9 mouse cellular contexts compared by ENCODE assay signal in the genomic region with DNA sequence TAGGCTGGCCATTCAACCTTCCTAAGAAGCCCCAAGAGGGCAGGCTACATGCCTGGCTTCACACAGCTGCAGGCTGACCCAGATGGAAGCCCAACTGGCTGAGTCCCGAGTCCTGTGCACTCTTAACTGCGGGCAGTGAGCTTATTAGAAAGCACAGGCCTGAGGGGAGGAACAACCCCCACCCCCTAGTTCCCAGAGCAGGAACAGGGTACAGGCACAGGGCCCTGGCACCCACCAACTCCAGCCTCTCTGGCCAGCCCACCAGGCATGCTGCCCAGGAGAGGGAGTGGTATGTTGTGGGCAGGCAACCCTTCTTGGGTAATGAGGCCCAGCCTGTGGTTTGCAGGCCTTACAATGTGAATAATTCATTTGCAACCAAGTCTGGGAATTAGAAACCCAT. TPM values are rescaled to one million over a fixed set of nuclear protein-coding genes. Genes with fewer than 3 reads are reported as not detected.
DNase-seq lines count a peak whose midpoint lies in the region; ATAC-seq lines count a peak whose summit lies in the region.
"Had no signal": no experiment of that assay in that cellular context is flagged by ENCODE, and none has a peak within 500 bp of the region (broad histone marks: within the 10 kb centered on the region; RNA-seq: fewer than 3 reads in every experiment).

No protein-coding gene starts in this region.

- peak; percentile 35; the same call in 1 of the 2 replicates for ATAC-seq in embryonic facial prominence, embryonic 13.5 days (ENCODE audit: insufficient number of reproducible peaks, insufficient read depth, low FRiP score, low TSS enrichment, low read depth)
- ATAC-seq in neural tube, embryonic 15.5 days (ENCODE audit: low FRiP score) = 0 out of 2 replicates have a peak, but pooled peaks have one; percentile 29

- peak overlapping the region; percentile 35; the same call in 1 of the 2 replicates for H3K27ac ChIP-seq in embryonic facial prominence, embryonic 13.5 days
- H3K27ac ChIP-seq in embryonic facial prominence, embryonic 10.5 days (replicated peaks) = no peak overlapping the region
- no peak overlapping the region for H3K27ac ChIP-seq in neural tube, embryonic 15.5 days (replicated peaks)

- no peak overlapping the region for H3K9ac ChIP-seq in embryonic facial prominence, embryonic 13.5 days
- H3K9ac ChIP-seq in neural tube, embryonic 15.5 days (replicated peaks) = no peak overlapping the region

- no peaks in the 10 kb centered on the region for H3K36me3 ChIP-seq in embryonic facial prominence, embryonic 13.5 days
- H3K36me3 ChIP-seq in embryonic facial prominence, embryonic 10.5 days (replicated peaks) = no peaks in the 10 kb centered on the region
- no peaks in the 10 kb centered on the region for H3K36me3 ChIP-seq in neural tube, embryonic 15.5 days

- 0 out of 2 replicates have a peak, but pooled peaks cover 10% of the 10 kb centered on the region for H3K27me3 ChIP-seq in embryonic facial prominence, embryonic 13.5 days
- H3K27me3 ChIP-seq in embryonic facial prominence, embryonic 10.5 days (replicated peaks; ENCODE audit: low read depth, poor library complexity, severe bottlenecking) = peaks cover 64% of the 10 kb centered on the region
- H3K27me3 ChIP-seq in neural tube, embryonic 15.5 days (replicated peaks) = no peaks in the 10 kb centered on the region

- H3K4me3 ChIP-seq in embryonic facial prominence, embryonic 13.5 days = no peak overlapping the region
- no peak overlapping the region for H3K4me3 ChIP-seq in embryonic facial prominence, embryonic 10.5 days
- H3K4me3 ChIP-seq in neural tube, embryonic 15.5 days (replicated peaks) = no peak overlapping the region

- H3K4me1 ChIP-seq in embryonic facial prominence, embryonic 13.5 days = peaks cover 70% of the 10 kb centered on the region
- H3K4me1 ChIP-seq in embryonic facial prominence, embryonic 10.5 days = peaks cover 59% of the 10 kb centered on the region
- H3K4me1 ChIP-seq in neural tube, embryonic 15.5 days = peaks cover 52% of the 10 kb centered on the region

- DNase-seq in embryonic facial prominence, embryonic 10.5 days (ENCODE audit: low spot score) = no peak
- DNase-seq in A20 (ENCODE audit: low read depth, low spot score) (peak; percentile 74), liver (no peak)
- DNase-seq in frontal cortex, postnatal 10 days (ENCODE audit: low spot score in 2 of 2) = peak; percentile 69 to 82
- peak; percentile 73 to 82 for DNase-seq in layer of hippocampus, adult 8-10 months (ENCODE audit: low spot score in 2 of 2)
- no peak for DNase-seq in thymus, postnatal 4 days

- H3K4me2 ChIP-seq in embryonic facial prominence, embryonic 13.5 days = no peak overlapping the region
- H3K4me2 ChIP-seq in neural tube, embryonic 15.5 days = no peak overlapping the region

- H3K9me3 ChIP-seq in embryonic facial prominence, embryonic 13.5 days = no peaks in the 10 kb centered on the region
- no peaks in the 10 kb centered on the region for H3K9me3 ChIP-seq in embryonic facial prominence, embryonic 10.5 days
- no peaks in the 10 kb centered on the region for H3K9me3 ChIP-seq in neural tube, embryonic 15.5 days (replicated peaks)

- WGBS in embryonic facial prominence, embryonic 13.5 days = 42% methylated on average over 2 of the region's 2 CpGs
- 58% methylated on average over 2 of the region's 2 CpGs for WGBS in embryonic facial prominence, embryonic 10.5 days
- WGBS in neural tube, embryonic 15.5 days = 28% methylated on average over 2 of the region's 2 CpGs

RNA-seq across cellular contexts. Expression of a gene that starts 7.1 kb away (rescaled TPM):
- polyA plus RNA-seq in embryonic facial prominence, embryonic 13.5 days (2015; fragmentation: Nextera tagmentation; extraction: Ambion mirVana) = 0.22 and 0.56 TPM in 2 replicates
- 7.3 and 11.9 TPM in 2 replicates for polyA plus RNA-seq in embryonic facial prominence, embryonic 10.5 days (2016; fragmentation: Nextera tagmentation; extraction: Ambion mirVana)
- 1 to 10 TPM; 2.8 to 6.0 (median 4.7) TPM for total RNA-seq in layer of hippocampus, adult 8-10 months (2022)
- 2.5 and 2.6 TPM in 2 replicates for polyA plus RNA-seq in neural tube, embryonic 15.5 days (2015; fragmentation: Nextera tagmentation; extraction: Ambion mirVana)
- total RNA-seq: neutrophil, adult 5-6 weeks had no signal

Comparison
In these comparisons a context has a peak if more than half of its experiments do, and no peak if none do; other contexts are left out.
1. DNase-seq: peak in A20 (single experiment), frontal cortex, postnatal 10 days (2 of 2) and layer of hippocampus, adult 8-10 months (2 of 2); none in embryonic facial prominence, embryonic 10.5 days (single experiment), liver (single experiment) and thymus, postnatal 4 days (single experiment).